Mouse (Mus musculus) CH12.LX (cell line): ENCODE data around the gene Kalrn. TPM values are rescaled to one million over a fixed set of nuclear protein-coding genes. Genes with fewer than 3 reads are reported as not detected.

Experiments
- DNase-seq: peaks from one replicate; pipeline ENCODE4 v3.0.0-alpha.2; 2013; ENCODE audit errors: extremely low read depth
- H3K27ac ChIP-seq: 2 replicates; pipeline ENCODE4 v1.5.1; 2012; ENCODE audit warnings: low read depth, mild to moderate bottlenecking, control low read depth, moderate library complexity; ENCODE audit not compliant: insufficient read depth
- H3K27me3 ChIP-seq: replicated peaks from 2 replicates; pipeline ENCODE3; 2012; ENCODE audit warnings: inconsistent platforms
- H3K36me3 ChIP-seq, 2 experiments: replicated peaks in 1 of 2; 2 replicates each; pipeline versions ENCODE3 to v1.6.1; 2012; ENCODE audit warnings: inconsistent platforms in 1 of 2, low read length in 1 of 2, mild to moderate bottlenecking in 1 of 2, mixed read lengths in 1 of 2, moderate library complexity in 1 of 2; ENCODE audit not compliant: control insufficient read depth in 1 of 2, insufficient read depth in 1 of 2
- H3K4me1 ChIP-seq, 2 experiments: 2 replicates each; pipeline ENCODE4 v1.6.1; 2012; ENCODE audit warnings: inconsistent platforms in 1 of 2, moderate library complexity in 1 of 2; ENCODE audit not compliant: insufficient read depth in 2 of 2, control insufficient read depth in 1 of 2
- H3K4me2 ChIP-seq: 2 replicates; pipeline ENCODE4 v1.6.1; 2012; ENCODE audit warnings: low read depth, mild to moderate bottlenecking, control low read depth; ENCODE audit not compliant: poor library complexity, insufficient read depth, severe bottlenecking
- H3K4me3 ChIP-seq, 3 experiments: fragments of 150-350 bp in 1 of 3; sonication (generic) in 1 of 3; replicated peaks in 1 of 3; 2 replicates each; pipeline versions ENCODE3 to v1.5.1; 2011 to 2012; ENCODE audit warnings: low read depth in 2 of 3, low read length in 2 of 3, mild to moderate bottlenecking in 2 of 3, moderate library complexity in 2 of 3, control low read depth in 1 of 3, improper control_type of control experiment in 1 of 3, inconsistent platforms in 1 of 3, mixed read lengths in 1 of 3; ENCODE audit not compliant: poor library complexity in 1 of 3
- H3K79me2 ChIP-seq: replicated peaks from 2 replicates; pipeline ENCODE4 v1.6.1; 2012; ENCODE audit warnings: mild to moderate bottlenecking, moderate library complexity; ENCODE audit not compliant: control insufficient read depth, poor library complexity, insufficient read depth, severe bottlenecking; ENCODE audit errors: extremely low read depth
- H3K9ac ChIP-seq: 2 replicates; pipeline ENCODE4 v1.6.1; 2012; ENCODE audit warnings: low read depth, mild to moderate bottlenecking, control low read depth, moderate library complexity; ENCODE audit not compliant: insufficient read depth
- H3K9me3 ChIP-seq: replicated peaks from 2 replicates; pipeline ENCODE3; 2012; ENCODE audit warnings: low read length, inconsistent platforms, mixed read lengths
- CHD1 ChIP-seq: IDR thresholded peaks from 2 replicates; pipeline ENCODE4 v1.6.1; 2012; ENCODE audit warnings: low read depth, low read length, improper control_type of control experiment, inconsistent platforms
- CHD2 ChIP-seq: IDR thresholded peaks from 2 replicates; pipeline ENCODE4 v1.6.1; 2011; ENCODE audit warnings: low read length, improper control_type of control experiment
- CTCF ChIP-seq, 2 experiments: IDR thresholded peaks in 1 of 2; conservative IDR thresholded peaks in 1 of 2; 2 replicates each; pipeline ENCODE4 v1.5.1; 2011 to 2012; ENCODE audit warnings: low read depth in 2 of 2, low read length in 2 of 2, improper control_type of control experiment in 1 of 2, inconsistent platforms in 1 of 2, mild to moderate bottlenecking in 1 of 2, moderate library complexity in 1 of 2
- EP300 ChIP-seq: IDR thresholded peaks from 2 replicates; pipeline ENCODE4 v1.6.1; 2011; ENCODE audit warnings: low read length, improper control_type of control experiment
- GABPA ChIP-seq: IDR thresholded peaks from 2 replicates; pipeline ENCODE4 v1.6.1; 2012; ENCODE audit warnings: low read depth, low read length, improper control_type of control experiment, inconsistent platforms; ENCODE audit not compliant: insufficient replicate concordance
- JUND ChIP-seq: conservative IDR thresholded peaks from 2 replicates; pipeline ENCODE4 v1.6.1; 2011; ENCODE audit warnings: low read depth, low read length, improper control_type of control experiment
- MAZ ChIP-seq: IDR thresholded peaks from 2 replicates; pipeline ENCODE4 v1.6.1; 2012; ENCODE audit warnings: low read depth, mild to moderate bottlenecking, inconsistent platforms, low read length, improper control_type of control experiment, moderate library complexity
- MXI1 ChIP-seq: IDR thresholded peaks from 2 replicates; pipeline ENCODE4 v1.6.1; 2011; ENCODE audit warnings: mild to moderate bottlenecking, low read depth, low read length, improper control_type of control experiment
- NRF1 ChIP-seq: IDR thresholded peaks from 2 replicates; pipeline ENCODE4 v1.6.1; 2014; ENCODE audit warnings: low read depth, mild to moderate bottlenecking, inconsistent platforms, low read length, improper control_type of control experiment, moderate library complexity
- PAX5 ChIP-seq: IDR thresholded peaks from 2 replicates; pipeline ENCODE4 v1.6.1; 2012; ENCODE audit warnings: low read length, inconsistent platforms, mixed read lengths
- POLR2A ChIP-seq: IDR thresholded peaks from 2 replicates; pipeline ENCODE4 v1.6.1; 2011; ENCODE audit warnings: low read depth, mild to moderate bottlenecking, improper control_type of control experiment, low read length
- RAD21 ChIP-seq: IDR thresholded peaks from 2 replicates; pipeline ENCODE4 v1.6.1; 2011; ENCODE audit warnings: low read depth, mild to moderate bottlenecking, low read length, improper control_type of control experiment, moderate library complexity
- SMC3 ChIP-seq: IDR thresholded peaks from 2 replicates; pipeline ENCODE4 v1.6.1; 2011; ENCODE audit warnings: low read depth, low read length, improper control_type of control experiment
- TBP ChIP-seq: conservative IDR thresholded peaks from 2 replicates; pipeline ENCODE4 v1.6.1; 2011; ENCODE audit warnings: low read depth, low read length, improper control_type of control experiment
- TCF12 ChIP-seq: IDR thresholded peaks from 2 replicates; pipeline ENCODE4 v1.6.1; 2014; ENCODE audit warnings: low read depth, mild to moderate bottlenecking, inconsistent platforms, low read length, improper control_type of control experiment
- USF2 ChIP-seq: conservative IDR thresholded peaks from 2 replicates; pipeline ENCODE4 v1.6.1; 2011; ENCODE audit warnings: low read depth, low read length, improper control_type of control experiment
- ZKSCAN1 ChIP-seq: IDR thresholded peaks from 2 replicates; pipeline ENCODE4 v1.6.1; 2012; ENCODE audit warnings: low read depth, inconsistent platforms, low read length, improper control_type of control experiment, borderline replicate concordance
- ZNF384 ChIP-seq: IDR thresholded peaks from 2 replicates; pipeline ENCODE4 v1.6.1; 2012; ENCODE audit warnings: low read depth, low read length, improper control_type of control experiment, inconsistent platforms
- dilution Hi-C: fragments of 300-500 bp; cut with MboI; formaldehyde crosslinking; loops from 2 replicates; pipeline ENCODE4 v1.14.3; 2020; ENCODE audit warnings: low sequenced_read_pairs; ENCODE audit not compliant: extremely low pct_unique_long_range_greater_than_20kb, extremely low pct_ligation_motif_present
- in situ Hi-C: fragments of 300-500 bp; cut with MboI; formaldehyde crosslinking; loops from 3 replicates; pipeline ENCODE4 v1.14.3; 2019; ENCODE audit warnings: low sequenced_read_pairs, low pct_ligation_motif_present, low pct_unique_long_range_greater_than_20kb, mixed read lengths
- polyA plus RNA-seq: library from polyadenylated mRNA; unstranded; fragments of >175 nt; gene quantifications from 2 replicates; pipeline ENCODE4 v1.2.1, GENCODE M21; 2012; ENCODE audit warnings: low read depth; ENCODE audit not compliant: insufficient read length
- total RNA-seq, 2 experiments: library from RNA; depleted of rRNA; stranded (reverse); fragments of 300-350 nt in 1 of 2; fragments of >200 nt in 1 of 2; gene quantifications; 2 replicates each; pipeline ENCODE4 v1.2.3; 2012 to 2014

Gene Kalrn
- total and polyA plus RNA-seq, 3 experiments: 0.08 to 0.09 TPM; not detected in 1

GRCm38 (mm10) chr16:34267751-34268150 is 305.6 kb downstream of the Kalrn start:
- H3K4me2 ChIP-seq: no peak overlapping the region
- dilution Hi-C loops: no loop called here
- H3K4me3 ChIP-seq: no peak overlapping the region
- no peak overlapping the region for H3K27ac ChIP-seq
- H3K9ac ChIP-seq: no peak overlapping the region
- peak; percentile 15 for DNase-seq
- H3K4me1 ChIP-seq: no peaks in the 10 kb centered on the region
- in situ Hi-C loops: no loop called here
- H3K9me3 ChIP-seq: no peaks in the 10 kb centered on the region
- H3K36me3 ChIP-seq: no peaks in the 10 kb centered on the region
- TF ChIP-seq ZNF384 (no peak), TBP (no peak), MXI1 (no peak), MAZ (no peak), CHD1 (no peak), JUND (no peak), CTCF (conservative IDR thresholded peaks at IDR 0.05 in 1 of 2, IDR thresholded peaks at IDR 0.05 in 1 of 2; ENCODE audit: low read depth in 2 of 2, low read length in 2 of 2) (peak in 1 of 2 experiments; percentile 66; a peak in 2 of 4 replicates), TCF12 (no peak), RAD21 (peak; percentile 32), PAX5 (no peak), EP300 (no peak), SMC3 (peak; percentile 50), POLR2A (no peak), CHD2 (no peak)
- H3K79me2 ChIP-seq: no peaks in the 10 kb centered on the region
- H3K27me3 ChIP-seq: peaks cover 67% of the 10 kb centered on the region

GRCm38 (mm10) chr16:34264671-34265070 is 308.7 kb downstream of the Kalrn start:
- no peak for TF ChIP-seq EP300
- TF ChIP-seq NRF1: no peak
- no peak for TF ChIP-seq TCF12
- TF ChIP-seq PAX5: no peak
- TF ChIP-seq ZKSCAN1: no peak
- no peak for TF ChIP-seq USF2
- TF ChIP-seq CHD2: no peak
- TF ChIP-seq GABPA: no peak
- no peak for TF ChIP-seq POLR2A
- H3K9ac ChIP-seq: no peak overlapping the region
- DNase-seq: no peak
- no peaks in the 10 kb centered on the region for H3K36me3 ChIP-seq
- peaks cover 75% of the 10 kb centered on the region for H3K27me3 ChIP-seq
- H3K4me3 ChIP-seq: no peak overlapping the region
- in situ Hi-C loops (no loop called here), dilution Hi-C loops (no loop called here)
- no peak overlapping the region for H3K4me2 ChIP-seq
- no peaks in the 10 kb centered on the region for H3K9me3 ChIP-seq
- H3K4me1 ChIP-seq: no peaks in the 10 kb centered on the region
- no peaks in the 10 kb centered on the region for H3K79me2 ChIP-seq
- H3K27ac ChIP-seq: no peak overlapping the region
